Mouse (Mus musculus): ENCODE measurements around the gene Grip1. TPM values are rescaled to one million over a fixed set of nuclear protein-coding genes. Genes with fewer than 3 reads are reported as not detected.

Gene Grip1
- polyA plus RNA-seq (2016; fragmentation: Nextera tagmentation; extraction: Ambion mirVana): 3.8 and 4.3 TPM in 2 replicates

DNA sequence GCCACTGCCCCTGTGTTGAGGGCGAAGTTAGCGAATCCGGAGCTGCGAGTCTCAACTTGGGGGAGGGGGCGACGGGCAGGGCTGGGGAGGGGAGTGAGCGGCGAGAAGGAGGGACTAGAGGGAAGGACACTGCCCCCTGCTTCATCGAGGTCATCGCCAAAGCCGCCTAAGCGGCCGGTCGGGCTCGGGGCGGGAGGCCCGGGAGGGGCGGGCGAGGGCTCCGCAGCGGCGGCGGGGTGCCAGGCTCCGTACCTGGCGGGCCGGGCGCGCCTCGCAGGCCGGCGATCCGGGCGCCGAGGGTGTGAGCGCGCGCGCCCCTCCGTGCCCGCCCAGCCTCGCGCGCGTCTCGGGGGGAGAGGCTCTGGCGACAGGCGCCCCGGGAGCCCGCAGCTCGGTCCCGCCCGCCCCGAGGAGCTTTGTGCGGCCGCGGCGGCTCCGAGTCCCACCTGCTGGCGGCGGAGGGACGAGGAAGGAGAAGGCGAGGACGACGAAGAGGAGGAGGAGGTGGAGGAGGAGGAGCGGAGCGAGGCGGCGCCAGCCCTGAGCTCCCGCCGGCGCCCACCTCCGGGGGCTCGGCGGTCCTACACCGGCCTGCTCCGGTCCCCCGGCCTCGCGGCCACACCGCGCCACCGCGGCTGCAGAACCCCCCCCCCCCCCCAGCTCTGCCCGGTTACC, at the start of gene Grip1:
Gene Grip1 (plus strand): TSS at position 400 of the 675 bp plus-strand sequence.
- H3K27me3 ChIP-seq (replicated peaks; ENCODE audit: low read depth, poor library complexity, severe bottlenecking): peaks cover 11% of the 10 kb centered on the region
- peak within 1 kb of the TSS; percentile 87 for H3K4me3 ChIP-seq
- under 1% methylated on average over 76 of the region's 84 CpGs for WGBS
- no peaks in the 10 kb centered on the region for H3K36me3 ChIP-seq (replicated peaks)
- no peaks in the 10 kb centered on the region for H3K9me3 ChIP-seq
- peak; percentile 87 for DNase-seq (ENCODE audit: low spot score)
- peak within 1 kb of the TSS; percentile 94 for H3K27ac ChIP-seq (replicated peaks)
- H3K4me1 ChIP-seq: peaks cover 25% of the 10 kb centered on the region

DNA sequence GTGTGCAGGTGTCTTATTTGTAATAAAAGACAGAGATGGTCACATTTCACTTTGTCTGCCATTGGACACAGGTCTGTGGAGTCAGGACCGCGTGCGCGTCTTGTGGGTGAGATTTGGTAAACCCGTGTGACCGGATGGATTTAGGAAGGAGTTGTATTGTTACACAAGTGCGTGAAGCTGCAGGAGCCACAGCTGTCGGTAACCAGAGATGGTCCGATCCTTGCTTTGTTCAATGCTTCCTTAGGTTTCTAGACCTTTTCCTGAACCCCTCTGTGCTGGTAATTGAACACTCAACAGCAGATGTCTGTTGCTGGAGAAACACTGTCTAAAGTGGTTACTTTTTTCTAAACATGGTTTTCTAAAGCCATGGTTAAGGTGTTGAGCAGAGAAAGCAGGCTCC, 48.5 kb upstream of the Grip1 start:
- DNase-seq (ENCODE audit: low spot score): no peak
- Histone ChIP-seq H3K36me3 (replicated peaks) (no peaks in the 10 kb centered on the region), H3K9me3 (no peaks in the 10 kb centered on the region), H3K4me3 (no peak overlapping the region), H3K27ac (replicated peaks) (no peak overlapping the region), H3K27me3 (replicated peaks; ENCODE audit: low read depth, poor library complexity, severe bottlenecking) (no peaks in the 10 kb centered on the region), H3K4me1 (no peaks in the 10 kb centered on the region)
- 92% methylated on average over 9 of the region's 9 CpGs for WGBS

DNA sequence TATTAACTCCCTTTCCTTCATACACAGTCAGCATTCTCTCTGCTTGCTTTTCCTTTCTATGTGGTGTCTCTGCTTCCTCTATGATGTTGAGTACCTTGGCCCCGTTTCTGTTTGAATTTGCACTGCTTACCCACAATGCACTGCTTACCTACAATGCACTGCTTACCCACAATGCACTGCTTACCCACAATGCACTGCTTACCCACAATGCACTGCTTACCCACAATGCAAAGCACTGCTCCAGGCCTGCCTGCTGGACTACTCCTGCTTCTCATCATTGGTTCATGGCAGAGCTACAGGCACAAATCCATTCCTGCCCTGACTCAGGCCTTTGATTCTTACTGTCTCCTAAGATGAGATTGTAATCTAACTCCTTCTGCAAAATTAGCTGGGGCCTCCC, 48.0 kb upstream of the Grip1 start:
- H3K36me3 ChIP-seq (replicated peaks): no peaks in the 10 kb centered on the region
- 88% methylated on average over 1 of the region's 1 CpGs for WGBS

DNA sequence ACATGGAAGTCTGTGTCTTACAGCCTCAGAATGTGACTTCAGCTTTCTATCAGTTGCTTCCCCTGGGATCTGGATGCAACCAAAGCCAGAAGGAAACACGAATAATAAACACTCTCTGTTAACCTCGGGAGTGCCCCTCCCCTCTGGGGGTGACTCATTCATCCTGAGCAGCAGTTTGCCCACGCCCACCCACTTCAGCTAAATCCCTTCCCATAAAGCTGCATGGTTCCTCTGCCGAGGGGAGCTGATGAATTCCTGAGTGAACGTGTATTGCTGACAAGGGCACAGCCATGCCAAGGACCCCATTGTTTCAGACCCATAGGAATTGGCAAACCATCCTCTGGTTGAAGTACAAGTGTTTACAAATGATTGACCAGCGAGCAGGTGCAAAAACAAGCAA, 45.3 kb upstream of the Grip1 start:
- Histone ChIP-seq H3K27ac (replicated peaks) (no peak overlapping the region), H3K4me3 (no peak overlapping the region), H3K27me3 (replicated peaks; ENCODE audit: low read depth, poor library complexity, severe bottlenecking) (no peaks in the 10 kb centered on the region), H3K4me1 (no peaks in the 10 kb centered on the region), H3K36me3 (replicated peaks) (no peaks in the 10 kb centered on the region), H3K9me3 (no peaks in the 10 kb centered on the region)
- DNase-seq (ENCODE audit: low spot score): no peak
- WGBS: 42% methylated on average over 6 of the region's 6 CpGs

More for the DNA sequence above, 48.0 kb upstream of the Grip1 start:
- H3K27ac ChIP-seq (replicated peaks): no peak overlapping the region
- DNase-seq (ENCODE audit: low spot score): no peak
- no peaks in the 10 kb centered on the region for H3K27me3 ChIP-seq (replicated peaks; ENCODE audit: low read depth, poor library complexity, severe bottlenecking)
- no peaks in the 10 kb centered on the region for H3K4me1 ChIP-seq
- H3K4me3 ChIP-seq: no peak overlapping the region
- H3K9me3 ChIP-seq: no peaks in the 10 kb centered on the region

DNA sequence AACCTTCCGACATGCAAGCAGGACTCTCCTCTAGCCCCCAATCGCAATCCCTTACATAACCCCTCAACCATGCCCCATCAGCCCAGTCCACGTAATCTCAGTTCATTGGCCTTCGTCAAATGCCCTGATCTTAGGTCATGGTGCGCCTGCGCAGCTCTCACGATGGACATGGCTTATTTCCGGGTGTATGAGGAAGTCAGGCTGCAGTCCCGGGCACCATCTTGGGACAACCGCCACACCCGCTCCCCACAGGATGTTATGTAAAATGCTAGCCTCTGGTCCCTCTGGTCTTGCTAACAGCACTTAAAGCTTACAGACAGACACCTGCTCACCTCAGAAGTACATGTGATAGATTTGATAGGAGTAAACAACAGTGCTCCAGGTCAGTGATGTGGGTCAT, 40.4 kb upstream of the Grip1 start:
- WGBS: 97% methylated on average over 11 of the region's 11 CpGs
- Histone ChIP-seq H3K36me3 (replicated peaks) (no peaks in the 10 kb centered on the region), H3K27ac (replicated peaks) (no peak overlapping the region), H3K4me3 (no peak overlapping the region), H3K27me3 (replicated peaks; ENCODE audit: low read depth, poor library complexity, severe bottlenecking) (no peaks in the 10 kb centered on the region), H3K9me3 (no peaks in the 10 kb centered on the region), H3K4me1 (no peaks in the 10 kb centered on the region)
- no peak for DNase-seq (ENCODE audit: low spot score)

DNA sequence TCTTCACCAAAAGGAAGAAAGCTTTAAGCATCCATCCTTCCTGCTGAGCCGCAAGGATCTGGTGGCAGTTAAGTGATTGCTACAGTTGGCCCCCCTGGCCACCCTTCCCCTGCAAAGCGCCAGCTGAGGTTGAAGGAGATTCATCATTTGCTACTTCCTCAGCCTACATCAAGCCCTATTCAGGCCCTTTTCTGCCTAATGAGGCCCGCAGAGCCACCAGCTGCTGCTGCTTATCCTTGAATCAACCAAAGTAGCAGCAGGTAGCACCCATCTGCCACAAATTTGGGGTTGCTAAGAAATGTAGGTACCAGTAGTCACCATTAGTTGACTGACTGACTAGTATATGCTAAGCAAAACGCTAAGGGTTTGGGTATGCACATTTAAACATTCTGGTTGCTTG, 38.5 kb upstream of the Grip1 start:
- Histone ChIP-seq H3K4me3 (no peak overlapping the region), H3K27ac (replicated peaks) (no peak overlapping the region), H3K36me3 (replicated peaks) (no peaks in the 10 kb centered on the region), H3K27me3 (replicated peaks; ENCODE audit: low read depth, poor library complexity, severe bottlenecking) (no peaks in the 10 kb centered on the region), H3K9me3 (no peaks in the 10 kb centered on the region), H3K4me1 (no peaks in the 10 kb centered on the region)
- DNase-seq (ENCODE audit: low spot score): no peak
- 76% methylated on average over 4 of the region's 4 CpGs for WGBS

DNA sequence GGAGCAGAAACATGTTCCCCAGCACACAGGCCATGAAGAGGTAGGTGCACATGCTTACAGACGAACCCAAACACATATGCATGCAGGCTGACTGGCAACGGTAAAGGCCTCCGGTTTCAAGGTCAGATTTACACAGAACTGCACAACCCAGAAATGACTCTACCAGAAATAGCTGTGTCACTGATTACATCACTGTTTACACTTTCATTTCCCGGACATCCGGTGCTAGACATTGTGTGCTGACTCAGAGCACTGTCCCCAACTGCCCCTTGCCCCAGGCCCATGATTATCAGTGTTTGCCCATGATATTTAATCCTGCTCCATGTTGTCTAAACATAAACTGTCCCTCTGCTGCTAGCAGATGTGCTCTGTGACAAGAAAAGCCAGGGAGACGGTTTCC, 32.2 kb upstream of the Grip1 start:
- H3K27ac ChIP-seq (replicated peaks): no peak overlapping the region
- no peaks in the 10 kb centered on the region for H3K4me1 ChIP-seq
- no peaks in the 10 kb centered on the region for H3K36me3 ChIP-seq (replicated peaks)
- H3K27me3 ChIP-seq (replicated peaks; ENCODE audit: low read depth, poor library complexity, severe bottlenecking): no peaks in the 10 kb centered on the region
- WGBS: 69% methylated on average over 6 of the region's 6 CpGs
- H3K9me3 ChIP-seq: no peaks in the 10 kb centered on the region
- DNase-seq (ENCODE audit: low spot score): no peak
- no peak overlapping the region for H3K4me3 ChIP-seq

DNA sequence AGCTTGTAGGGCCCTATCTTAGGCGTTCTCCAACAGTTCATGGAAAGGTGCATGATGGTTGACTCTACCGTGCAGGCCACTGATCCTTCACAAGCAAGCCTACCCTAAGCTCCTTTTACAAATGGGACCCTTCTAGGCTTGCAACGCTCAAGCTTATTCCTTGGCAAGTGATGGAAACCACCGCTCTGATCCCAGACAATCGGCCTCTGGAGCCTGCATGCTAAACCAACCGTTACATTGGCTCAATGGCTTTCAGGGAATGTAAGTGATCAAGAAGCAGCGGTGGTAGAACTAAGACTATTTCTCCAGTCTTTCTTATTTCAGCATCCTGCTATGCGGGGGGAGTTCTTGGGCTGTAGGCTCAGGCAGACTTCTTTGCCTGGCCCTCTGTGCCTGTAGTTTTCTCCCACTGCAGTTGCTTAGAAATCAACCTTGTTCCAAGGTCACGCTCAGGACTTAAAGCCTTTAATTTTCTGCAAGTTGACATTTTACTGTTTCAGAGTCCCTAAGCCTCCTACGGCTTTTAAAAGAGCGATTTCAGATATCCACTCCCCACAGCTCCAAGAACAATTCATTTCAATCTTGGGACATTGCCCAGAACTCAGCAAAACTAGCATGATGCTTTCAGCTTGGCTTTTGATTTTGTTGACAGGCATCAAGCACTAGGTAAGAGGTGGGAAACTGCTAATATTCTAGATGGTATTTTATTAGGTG, 29.7 kb upstream of the Grip1 start:
- DNase-seq (ENCODE audit: low spot score): no peak
- 92% methylated on average over 11 of the region's 11 CpGs for WGBS
- Histone ChIP-seq H3K27me3 (replicated peaks; ENCODE audit: low read depth, poor library complexity, severe bottlenecking) (no peaks in the 10 kb centered on the region), H3K36me3 (replicated peaks) (no peaks in the 10 kb centered on the region), H3K27ac (replicated peaks) (no peak overlapping the region), H3K4me3 (no peak overlapping the region), H3K9me3 (no peaks in the 10 kb centered on the region), H3K4me1 (no peaks in the 10 kb centered on the region)

DNA sequence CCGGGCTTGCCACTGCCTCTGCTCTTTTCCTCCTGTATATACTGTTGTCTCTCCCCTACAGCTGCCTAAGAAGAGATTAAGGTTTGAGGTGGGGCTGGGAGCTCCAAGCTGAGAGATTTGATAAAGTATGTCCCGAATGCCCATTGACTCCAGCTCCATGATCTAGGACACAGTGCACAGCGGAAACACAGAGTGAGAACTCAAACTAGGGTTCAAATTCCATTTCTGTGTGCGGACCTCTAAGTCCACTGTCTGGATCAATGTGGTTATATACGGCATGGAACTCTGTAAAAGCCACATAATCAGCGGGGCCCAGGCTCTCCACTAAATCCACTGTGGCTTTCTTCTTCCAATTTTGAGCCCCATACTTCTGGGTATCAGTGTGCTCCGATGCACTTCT, 26.0 kb upstream of the Grip1 start:
- Histone ChIP-seq H3K4me1 (no peaks in the 10 kb centered on the region), H3K27me3 (replicated peaks; ENCODE audit: low read depth, poor library complexity, severe bottlenecking) (no peaks in the 10 kb centered on the region), H3K9me3 (no peaks in the 10 kb centered on the region), H3K27ac (replicated peaks) (no peak overlapping the region), H3K36me3 (replicated peaks) (no peaks in the 10 kb centered on the region), H3K4me3 (no peak overlapping the region)
- 91% methylated on average over 7 of the region's 7 CpGs for whole genome bisulfite sequencing
- no peak for DNase-seq (ENCODE audit: low spot score)

DNA sequence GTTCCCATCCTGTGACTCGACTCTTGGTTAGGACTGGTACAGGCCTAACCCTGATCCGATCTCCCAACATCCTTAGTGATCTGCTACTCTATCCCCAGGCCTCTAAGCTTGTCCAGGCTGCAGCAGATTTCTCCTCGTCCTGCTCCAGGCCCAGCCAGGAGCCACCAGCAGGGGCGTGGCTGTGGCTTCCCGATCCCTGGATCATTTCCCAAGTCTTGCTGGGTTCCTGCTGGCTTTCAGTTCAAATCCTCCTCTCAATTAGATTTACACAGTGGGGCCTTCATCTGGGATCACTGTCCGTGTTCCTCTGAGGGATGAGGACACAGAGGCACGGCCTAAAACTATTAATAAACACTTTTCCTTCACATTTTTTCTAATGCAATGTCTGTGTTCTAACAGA, 25.5 kb upstream of the Grip1 start:
- Histone ChIP-seq H3K4me3 (no peak overlapping the region), H3K9me3 (no peaks in the 10 kb centered on the region), H3K4me1 (no peaks in the 10 kb centered on the region), H3K36me3 (replicated peaks) (no peaks in the 10 kb centered on the region), H3K27ac (replicated peaks) (no peak overlapping the region), H3K27me3 (replicated peaks; ENCODE audit: low read depth, poor library complexity, severe bottlenecking) (no peaks in the 10 kb centered on the region)
- no peak for DNase-seq (ENCODE audit: low spot score)
- WGBS: 67% methylated on average over 7 of the region's 7 CpGs

DNA sequence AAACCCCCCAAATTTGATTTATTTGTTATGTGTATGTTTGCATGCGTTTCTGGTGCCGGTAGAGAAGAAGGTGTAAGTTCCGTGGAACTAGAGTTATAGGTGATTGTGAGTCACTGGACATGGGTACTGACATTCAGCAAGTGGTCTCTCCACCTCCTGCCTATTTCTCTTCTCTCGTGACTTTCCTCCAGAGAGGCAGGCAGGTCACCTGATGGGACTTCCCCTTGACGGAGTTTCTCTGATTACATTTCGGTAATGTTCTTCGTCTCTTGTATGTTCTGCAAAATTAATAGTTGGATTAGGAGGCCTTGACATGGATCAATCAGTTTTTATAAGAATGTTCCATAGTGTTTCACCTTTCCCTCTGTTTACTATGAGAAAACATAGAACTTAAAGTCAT, 23.4 kb upstream of the Grip1 start:
- H3K4me3 ChIP-seq: no peak overlapping the region
- no peaks in the 10 kb centered on the region for H3K4me1 ChIP-seq
- H3K9me3 ChIP-seq: no peaks in the 10 kb centered on the region
- H3K27me3 ChIP-seq (replicated peaks; ENCODE audit: low read depth, poor library complexity, severe bottlenecking): no peaks in the 10 kb centered on the region
- H3K27ac ChIP-seq (replicated peaks): no peak overlapping the region
- WGBS: 85% methylated on average over 7 of the region's 7 CpGs
- no peak for DNase-seq (ENCODE audit: low spot score)
- no peaks in the 10 kb centered on the region for H3K36me3 ChIP-seq (replicated peaks)

DNA sequence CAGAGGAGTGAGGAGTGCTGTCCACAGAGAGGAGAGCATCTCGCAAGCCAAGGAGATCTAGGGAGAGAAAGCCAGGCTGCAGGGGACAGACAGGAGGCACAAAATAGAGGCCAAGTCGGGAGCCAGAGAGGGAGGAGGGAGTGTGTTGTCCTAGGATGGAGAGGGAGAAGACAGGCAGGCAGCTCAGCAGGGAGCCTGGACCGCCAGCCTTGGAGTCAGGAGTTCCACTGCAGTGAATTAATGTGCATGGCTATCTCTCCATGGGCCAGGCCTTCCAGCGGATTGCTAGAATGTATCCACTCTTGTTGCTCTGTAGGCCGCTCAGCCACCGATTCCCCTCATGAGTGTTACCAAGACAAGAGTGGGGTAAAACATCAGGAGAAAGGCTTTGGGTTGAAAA, 21.8 kb upstream of the Grip1 start:
- H3K27me3 ChIP-seq (replicated peaks; ENCODE audit: low read depth, poor library complexity, severe bottlenecking): no peaks in the 10 kb centered on the region
- WGBS: 59% methylated on average over 6 of the region's 6 CpGs
- H3K27ac ChIP-seq (replicated peaks): no peak overlapping the region
- H3K4me3 ChIP-seq: no peak overlapping the region
- no peaks in the 10 kb centered on the region for H3K36me3 ChIP-seq (replicated peaks)
- no peak for DNase-seq (ENCODE audit: low spot score)
- no peaks in the 10 kb centered on the region for H3K9me3 ChIP-seq
- H3K4me1 ChIP-seq: no peaks in the 10 kb centered on the region

DNA sequence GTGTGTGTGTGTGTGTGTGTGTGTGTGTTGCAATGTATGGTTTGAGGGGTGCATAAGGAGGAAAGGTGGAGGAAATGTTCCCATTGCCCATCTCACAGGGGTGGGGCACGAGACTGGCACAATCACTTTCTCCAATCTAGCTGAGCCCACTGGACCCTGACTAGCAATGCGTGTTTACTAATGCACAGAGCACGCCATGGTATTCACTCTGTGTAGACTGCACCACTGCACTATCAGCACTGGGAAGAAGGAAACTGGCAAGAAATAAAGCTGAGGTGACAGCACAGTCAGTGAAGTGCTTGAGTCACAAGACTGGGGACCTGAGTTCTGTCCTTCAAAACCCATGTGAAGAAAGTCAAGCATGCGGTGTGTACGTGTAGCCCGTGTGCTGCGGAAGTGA, 17.8 kb upstream of the Grip1 start:
- no peaks in the 10 kb centered on the region for H3K4me1 ChIP-seq
- 93% methylated on average over 7 of the region's 7 CpGs for WGBS
- H3K36me3 ChIP-seq (replicated peaks): no peaks in the 10 kb centered on the region

More for the DNA sequence above, 17.8 kb upstream of the Grip1 start:
- no peak for DNase-seq (ENCODE audit: low spot score)
- H3K27ac ChIP-seq (replicated peaks): no peak overlapping the region
- no peaks in the 10 kb centered on the region for H3K27me3 ChIP-seq (replicated peaks; ENCODE audit: low read depth, poor library complexity, severe bottlenecking)
- H3K9me3 ChIP-seq: no peaks in the 10 kb centered on the region
- no peak overlapping the region for H3K4me3 ChIP-seq

All from embryonic facial prominence, embryonic 10.5 days (tissue).